Mouse (Mus musculus): ENCODE data around the gene Btn2a2. TPM values are rescaled to one million over a fixed set of nuclear protein-coding genes. Genes with fewer than 3 reads are reported as not detected.
"Not testable (repeated sequence)": the region's sequence is repeated elsewhere in the genome, so short reads cannot be mapped to it uniquely, and the experiment has no call there.

Btn2a2 gene
- 0.10 TPM in 1 of 2 replicates, not detected in the other for polyA plus RNA-seq (2014; fragmentation: Nextera tagmentation; extraction: Ambion mirVana)

DNA sequence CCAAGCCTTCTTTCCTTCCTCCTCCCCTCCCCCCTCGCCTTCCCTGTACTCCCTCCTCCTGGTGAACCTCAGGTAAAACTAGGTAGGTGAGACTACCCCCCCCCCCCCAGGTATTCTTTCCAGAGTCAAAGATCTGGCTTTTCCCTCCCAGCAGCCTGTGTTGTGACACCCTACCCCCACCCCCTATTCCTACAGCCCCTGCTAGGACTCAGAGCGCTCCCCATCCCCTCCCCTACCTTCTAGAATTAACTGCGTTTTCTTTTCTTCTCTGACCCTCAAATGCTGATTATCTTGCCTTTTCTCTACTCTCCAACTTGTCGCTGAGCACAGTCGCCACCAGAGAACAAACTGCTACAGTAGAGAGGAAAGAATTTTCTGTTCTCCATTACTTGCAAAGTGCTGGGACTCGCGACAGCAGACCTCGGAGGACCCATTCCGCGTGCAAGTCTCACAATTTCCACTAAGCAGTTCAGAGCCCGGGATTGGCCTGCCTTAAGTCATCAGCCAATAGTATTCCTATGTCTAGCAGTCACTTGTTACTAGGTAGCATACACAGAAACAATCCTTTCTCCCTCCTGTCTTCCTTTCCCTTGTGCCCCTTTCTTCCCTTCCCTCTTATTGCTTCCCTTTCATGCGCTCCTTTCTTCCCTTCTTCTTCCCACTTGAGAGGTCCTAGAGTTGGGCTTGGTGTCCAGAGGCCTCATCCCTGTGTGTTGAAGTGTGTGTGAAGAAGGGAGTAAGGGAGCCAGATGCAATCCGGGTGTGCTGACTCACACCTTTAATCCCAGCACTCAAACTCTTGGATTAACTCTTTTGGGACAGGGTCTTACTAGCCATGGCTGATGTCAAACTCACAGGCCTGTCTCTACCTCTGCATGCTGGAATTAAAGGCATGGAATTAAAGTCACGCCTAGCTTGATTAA lies at the start of gene Btn2a2:
Gene Btn2a2, minus strand, starts transcription at position 458 of the 923 bp plus-strand sequence.
- ATAC-seq (peak; percentile 98), DNase-seq (ENCODE audit: low spot score) (peak; percentile 94)
- H3K4me1 ChIP-seq (ENCODE audit: control insufficient read depth, insufficient read depth, low read length): peaks cover 6% of the 10 kb centered on the region; the same call in 1 of the 2 replicates
- WGBS: 7% methylated on average over 13 of the region's 14 CpGs
- H3K4me3 ChIP-seq (ENCODE audit: low read depth, low read length): peak within 1 kb of the TSS; percentile 20
- H3K4me2 ChIP-seq (ENCODE audit: low read length): peak within 1 kb of the TSS; percentile 56
- peak within 1 kb of the TSS; percentile 47; the same call in 1 of the 2 replicates for H3K9ac ChIP-seq (ENCODE audit: low read length)
- H3K27ac ChIP-seq (ENCODE audit: low read depth, low read length): no peak within 1 kb of the TSS
- H3K9me3 ChIP-seq (replicated peaks; ENCODE audit: control insufficient read depth, low read length): no peaks in the 10 kb centered on the region
- no peaks in the 10 kb centered on the region for H3K36me3 ChIP-seq (ENCODE audit: control insufficient read depth, insufficient read depth, low read length)
- H3K27me3 ChIP-seq (replicated peaks; ENCODE audit: control insufficient read depth, insufficient read depth, low read length): no peaks in the 10 kb centered on the region

DNA sequence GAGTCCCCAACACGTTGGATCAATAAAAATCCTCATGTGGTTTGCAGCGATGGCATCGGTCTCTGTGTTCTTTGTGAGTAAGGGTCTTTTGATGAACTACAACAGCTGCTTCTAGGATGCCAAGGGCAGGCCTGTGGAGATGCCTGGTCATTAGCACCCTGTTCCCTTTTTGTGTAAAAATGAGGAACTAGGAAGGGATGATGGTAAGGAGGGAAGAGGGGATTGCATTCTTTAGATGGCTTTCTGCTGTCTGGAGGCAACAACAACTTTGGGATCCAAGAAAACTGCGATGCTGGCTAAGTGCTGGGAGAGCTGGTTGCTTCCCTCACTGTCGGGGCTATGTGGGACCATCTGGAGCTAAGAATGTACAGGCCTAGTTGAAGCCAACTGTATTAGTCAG lies 49.6 kb upstream of the Btn2a2 start:
- 77% methylated on average over 5 of the region's 5 CpGs for WGBS
- H3K4me1 ChIP-seq (ENCODE audit: control insufficient read depth, insufficient read depth, low read length): peaks cover 10% of the 10 kb centered on the region; the same call in 1 of the 2 replicates
- H3K36me3 ChIP-seq (ENCODE audit: control insufficient read depth, insufficient read depth, low read length): no peaks in the 10 kb centered on the region
- no peaks in the 10 kb centered on the region for H3K27me3 ChIP-seq (replicated peaks; ENCODE audit: control insufficient read depth, insufficient read depth, low read length)
- no peak overlapping the region for H3K4me3 ChIP-seq (ENCODE audit: low read depth, low read length)
- H3K27ac ChIP-seq (ENCODE audit: low read depth, low read length): no peak overlapping the region
- DNase-seq (ENCODE audit: low spot score): no peak
- ATAC-seq: no peak
- no peak overlapping the region for H3K4me2 ChIP-seq (ENCODE audit: low read length)
- no peaks in the 10 kb centered on the region for H3K9me3 ChIP-seq (replicated peaks; ENCODE audit: control insufficient read depth, low read length)
- no peak overlapping the region for H3K9ac ChIP-seq (ENCODE audit: low read length)

DNA sequence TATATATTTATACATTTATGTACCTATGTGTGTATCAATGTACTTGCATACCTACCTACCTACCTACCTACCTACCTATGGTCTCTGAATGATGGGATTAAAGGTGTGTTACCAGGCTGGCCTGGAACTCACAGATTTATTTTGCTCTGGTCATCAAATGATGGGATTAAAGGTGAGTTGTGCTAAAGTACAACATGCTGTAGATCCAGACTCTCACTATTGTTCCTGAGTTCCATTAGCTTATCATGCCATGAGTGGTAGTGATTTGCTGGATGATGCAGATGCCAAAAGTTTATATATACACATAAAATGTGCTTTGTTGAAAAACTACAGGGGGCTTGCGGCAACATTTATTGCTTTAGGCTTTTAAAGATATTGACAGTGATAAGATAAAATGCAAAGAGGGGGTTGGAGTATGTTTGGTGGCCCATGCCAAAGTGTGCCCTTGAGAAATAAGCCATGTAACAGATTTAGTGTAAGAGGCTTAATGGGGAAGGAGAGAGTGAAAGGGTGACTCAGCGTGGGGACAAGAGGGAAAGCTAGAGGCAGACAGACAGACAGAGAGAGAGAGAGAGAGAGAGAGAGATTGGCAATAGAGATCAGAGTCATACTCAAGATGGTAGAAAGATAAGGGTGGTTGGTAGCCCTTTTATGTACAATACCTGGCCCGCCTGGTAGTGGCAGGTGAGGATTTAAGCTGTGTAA lies 48.5 kb upstream of the Btn2a2 start:
- DNase-seq (ENCODE audit: low spot score) (no peak), ATAC-seq (no peak)
- no peaks in the 10 kb centered on the region for H3K27me3 ChIP-seq (replicated peaks; ENCODE audit: control insufficient read depth, insufficient read depth, low read length)
- peak overlapping the region; percentile 59 for H3K4me2 ChIP-seq (ENCODE audit: low read length)
- 80% methylated on average over 3 of the region's 3 CpGs for WGBS
- H3K9me3 ChIP-seq (replicated peaks; ENCODE audit: control insufficient read depth, low read length): no peaks in the 10 kb centered on the region
- peak overlapping the region; percentile 6; the same call in 1 of the 2 replicates for H3K9ac ChIP-seq (ENCODE audit: low read length)
- no peak overlapping the region for H3K27ac ChIP-seq (ENCODE audit: low read depth, low read length)
- peak overlapping the region; percentile 43; the same call in 1 of the 2 replicates for H3K4me3 ChIP-seq (ENCODE audit: low read depth, low read length)
- no peaks in the 10 kb centered on the region for H3K36me3 ChIP-seq (ENCODE audit: control insufficient read depth, insufficient read depth, low read length)
- peaks cover 21% of the 10 kb centered on the region for H3K4me1 ChIP-seq (ENCODE audit: control insufficient read depth, insufficient read depth, low read length)

DNA sequence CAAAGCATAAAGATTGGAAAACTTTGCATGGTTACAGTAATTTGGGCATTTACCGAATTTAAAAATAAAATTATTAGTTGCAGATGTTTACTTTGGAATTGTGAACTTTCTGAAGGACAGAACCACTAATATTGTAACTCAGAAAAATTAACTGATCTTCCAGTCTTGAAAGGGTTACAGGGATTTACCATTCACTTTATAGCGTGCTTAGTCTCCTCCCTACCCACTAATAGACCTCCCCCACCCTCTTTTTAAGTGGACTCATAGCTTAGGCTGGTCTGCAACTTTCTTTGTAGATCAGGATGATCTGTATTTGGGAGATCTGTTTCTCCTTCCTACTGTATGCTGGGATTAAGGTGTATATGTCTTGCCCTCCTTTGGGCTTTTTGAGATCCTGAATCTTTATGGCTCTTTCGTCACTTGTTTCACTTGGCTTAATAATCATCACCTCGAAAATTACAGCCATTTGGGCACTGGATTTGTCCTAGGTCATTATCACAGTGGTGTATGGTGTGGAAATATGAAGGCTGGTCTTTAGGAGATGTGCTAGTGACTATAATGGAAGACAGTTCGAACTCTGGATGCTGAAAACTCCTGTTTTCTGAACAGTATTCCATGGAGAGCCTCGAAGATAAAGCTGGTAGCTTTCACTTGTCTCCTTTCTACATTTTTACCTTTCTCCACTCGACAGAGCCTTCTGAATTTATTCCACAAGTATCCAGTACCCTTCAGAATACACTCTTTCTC lies 47.6 kb upstream of the Btn2a2 start:
- H3K9ac ChIP-seq (ENCODE audit: low read length): peak overlapping the region; percentile 68
- no peak overlapping the region for H3K27ac ChIP-seq (ENCODE audit: low read depth, low read length)
- DNase-seq (ENCODE audit: low spot score) (no peak), ATAC-seq (no peak)
- H3K4me3 ChIP-seq (ENCODE audit: low read depth, low read length): peak overlapping the region; percentile 43
- no peaks in the 10 kb centered on the region for H3K9me3 ChIP-seq (replicated peaks; ENCODE audit: control insufficient read depth, low read length)
- 15% methylated on average over 7 of the region's 7 CpGs for WGBS
- no peaks in the 10 kb centered on the region for H3K27me3 ChIP-seq (replicated peaks; ENCODE audit: control insufficient read depth, insufficient read depth, low read length)
- no peaks in the 10 kb centered on the region for H3K36me3 ChIP-seq (ENCODE audit: control insufficient read depth, insufficient read depth, low read length)
- H3K4me2 ChIP-seq (ENCODE audit: low read length): peak overlapping the region; percentile 59
- peaks cover 23% of the 10 kb centered on the region for H3K4me1 ChIP-seq (ENCODE audit: control insufficient read depth, insufficient read depth, low read length)

DNA sequence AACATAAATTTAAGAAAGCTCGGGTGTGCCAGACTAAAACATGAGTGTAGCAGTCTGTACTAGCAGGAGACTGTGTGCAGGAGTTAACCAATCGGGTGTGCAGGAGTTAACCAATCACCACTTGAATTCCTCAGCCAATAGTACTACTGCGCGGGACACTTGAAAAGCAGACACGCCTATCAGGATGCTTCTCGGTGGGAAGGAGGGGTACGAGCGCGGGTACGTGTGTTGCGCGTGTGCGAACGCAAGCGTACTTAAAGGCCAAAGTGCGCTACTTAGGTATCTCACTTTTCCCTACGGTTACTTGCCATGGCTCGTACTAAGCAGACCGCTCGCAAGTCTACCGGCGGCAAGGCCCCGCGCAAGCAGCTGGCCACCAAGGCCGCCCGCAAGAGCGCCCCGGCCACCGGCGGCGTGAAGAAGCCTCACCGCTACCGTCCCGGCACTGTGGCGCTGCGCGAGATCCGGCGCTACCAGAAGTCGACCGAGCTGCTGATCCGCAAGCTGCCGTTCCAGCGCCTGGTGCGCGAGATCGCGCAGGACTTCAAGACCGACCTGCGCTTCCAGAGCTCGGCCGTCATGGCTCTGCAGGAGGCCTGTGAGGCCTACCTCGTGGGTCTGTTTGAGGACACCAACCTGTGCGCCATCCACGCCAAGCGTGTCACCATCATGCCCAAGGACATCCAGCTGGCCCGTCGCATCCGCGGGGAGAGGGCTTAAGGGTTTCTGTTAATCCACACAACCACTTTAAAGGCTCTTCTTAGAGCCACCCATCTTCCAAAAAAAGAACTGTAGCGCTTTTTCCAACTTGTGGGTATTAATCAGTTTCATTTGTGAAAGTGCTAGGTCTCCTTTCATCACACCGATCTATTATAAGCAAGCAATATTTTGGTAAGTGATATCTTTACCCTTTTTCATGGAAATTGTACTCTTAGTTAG lies 46.7 kb upstream of the Btn2a2 start, which contains the start of gene Hist1h3g:
Gene Hist1h3g, plus strand, starts transcription at position 286 of the 939 bp plus-strand sequence.
- H3K9me3 ChIP-seq (replicated peaks; ENCODE audit: control insufficient read depth, low read length); H3K36me3 ChIP-seq (ENCODE audit: control insufficient read depth, insufficient read depth, low read length); H3K27me3 ChIP-seq (replicated peaks; ENCODE audit: control insufficient read depth, insufficient read depth, low read length): not testable (repeated sequence)
- WGBS: 0% methylated on average over 35 of the region's 62 CpGs
- DNase-seq (ENCODE audit: low spot score) (peak; percentile 99), ATAC-seq (peak; percentile 87)
- peak within 1 kb of the TSS; percentile 68 for H3K9ac ChIP-seq (ENCODE audit: low read length)
- peaks cover 23% of the 10 kb centered on the region for H3K4me1 ChIP-seq (ENCODE audit: control insufficient read depth, insufficient read depth, low read length)
- peak within 1 kb of the TSS; percentile 43 for H3K4me3 ChIP-seq (ENCODE audit: low read depth, low read length)
- peak within 1 kb of the TSS; percentile 59 for H3K4me2 ChIP-seq (ENCODE audit: low read length)
- H3K27ac ChIP-seq (ENCODE audit: low read depth, low read length): peak within 1 kb of the TSS; percentile 95

DNA sequence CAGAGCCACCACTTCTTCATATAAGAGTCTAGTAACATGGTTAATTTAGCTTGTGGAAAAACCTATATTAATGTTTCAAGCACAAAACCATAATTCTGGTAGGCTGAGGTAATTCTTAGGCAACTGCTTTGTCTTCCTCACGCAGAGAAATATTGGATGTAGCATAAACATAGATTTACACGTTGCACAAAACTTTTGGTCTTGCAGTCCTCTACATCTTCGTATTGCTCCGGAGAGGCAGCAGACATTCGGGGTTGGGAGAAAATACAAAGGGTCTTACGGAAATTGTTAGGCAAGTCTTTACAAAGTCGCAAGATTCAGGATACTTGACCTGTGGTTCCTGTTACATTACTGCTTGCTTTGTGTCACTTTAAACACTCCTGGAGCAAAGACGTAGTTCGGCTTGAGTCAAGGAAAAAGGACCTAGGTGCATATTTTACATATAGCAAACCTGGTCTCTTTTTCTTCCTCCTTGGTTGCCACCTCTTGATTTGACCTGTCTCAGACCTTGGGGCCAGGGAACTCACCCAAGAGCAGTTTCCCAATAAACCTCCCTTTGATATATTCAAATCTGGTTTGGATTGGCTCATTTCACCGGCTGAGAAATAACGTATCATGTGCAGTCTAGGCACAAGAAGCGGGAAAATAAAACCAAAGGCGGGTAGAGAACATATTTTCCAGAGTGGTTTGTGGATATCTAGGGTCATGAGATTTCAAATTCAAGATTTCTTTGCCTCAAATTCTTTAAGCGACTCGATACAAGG lies 45.9 kb upstream of the Btn2a2 start:
- no peaks in the 10 kb centered on the region for H3K27me3 ChIP-seq (replicated peaks; ENCODE audit: control insufficient read depth, insufficient read depth, low read length)
- H3K9ac ChIP-seq (ENCODE audit: low read length): peak overlapping the region; percentile 60
- no peaks in the 10 kb centered on the region for H3K36me3 ChIP-seq (ENCODE audit: control insufficient read depth, insufficient read depth, low read length)
- ATAC-seq: no peak
- H3K4me3 ChIP-seq (ENCODE audit: low read depth, low read length): peak overlapping the region; percentile 43
- under 1% methylated on average over 15 of the region's 15 CpGs for WGBS
- H3K27ac ChIP-seq (ENCODE audit: low read depth, low read length): peak overlapping the region; percentile 95
- H3K9me3 ChIP-seq (replicated peaks; ENCODE audit: control insufficient read depth, low read length): no peaks in the 10 kb centered on the region
- peak overlapping the region; percentile 59 for H3K4me2 ChIP-seq (ENCODE audit: low read length)
- peaks cover 26% of the 10 kb centered on the region for H3K4me1 ChIP-seq (ENCODE audit: control insufficient read depth, insufficient read depth, low read length)
- DNase-seq (ENCODE audit: low spot score): no peak

DNA sequence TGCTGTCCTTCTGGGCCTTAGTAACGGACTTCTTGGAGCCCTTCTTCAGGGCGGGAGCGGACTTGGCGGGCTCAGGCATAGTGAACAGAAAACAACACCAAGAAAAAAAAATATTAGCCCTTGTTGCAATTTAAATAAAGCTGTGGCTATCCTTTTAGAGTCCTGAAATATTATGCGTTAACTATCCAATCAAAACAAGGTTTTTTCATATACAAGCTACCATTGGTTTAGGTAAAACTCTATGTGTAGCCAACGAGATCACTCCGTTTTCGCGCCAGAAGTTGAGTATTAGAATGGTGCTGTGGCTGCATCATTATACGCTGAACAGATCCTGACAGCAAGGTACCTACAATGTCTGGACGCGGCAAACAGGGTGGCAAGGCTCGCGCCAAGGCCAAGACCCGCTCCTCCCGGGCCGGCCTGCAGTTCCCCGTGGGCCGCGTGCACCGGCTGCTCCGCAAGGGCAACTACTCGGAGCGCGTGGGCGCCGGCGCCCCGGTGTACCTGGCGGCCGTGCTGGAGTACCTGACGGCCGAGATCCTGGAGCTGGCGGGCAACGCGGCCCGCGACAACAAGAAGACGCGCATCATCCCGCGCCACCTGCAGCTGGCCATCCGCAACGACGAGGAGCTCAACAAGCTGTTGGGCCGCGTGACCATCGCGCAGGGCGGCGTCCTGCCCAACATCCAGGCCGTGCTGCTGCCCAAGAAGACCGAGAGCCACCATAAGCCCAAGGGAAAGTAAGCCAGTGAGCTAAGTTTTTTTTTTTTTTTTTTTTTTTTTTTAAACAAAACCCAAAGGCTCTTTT lies 45.1 kb upstream of the Btn2a2 start, which contains the start of gene Hist1h2af:
Gene Hist1h2af, plus strand, starts transcription at position 347 of the 808 bp plus-strand sequence.
- DNase-seq (ENCODE audit: low spot score) (peak; percentile 98), ATAC-seq (peak; percentile 43)
- H3K9me3 ChIP-seq (replicated peaks; ENCODE audit: control insufficient read depth, low read length); H3K27me3 ChIP-seq (replicated peaks; ENCODE audit: control insufficient read depth, insufficient read depth, low read length); H3K36me3 ChIP-seq (ENCODE audit: control insufficient read depth, insufficient read depth, low read length): not testable (repeated sequence)
- Histone ChIP-seq H3K9ac (ENCODE audit: low read length) (peak within 1 kb of the TSS; percentile 78), H3K27ac (ENCODE audit: low read depth, low read length) (peak within 1 kb of the TSS; percentile 95), H3K4me2 (ENCODE audit: low read length) (peak within 1 kb of the TSS; percentile 59), H3K4me1 (ENCODE audit: control insufficient read depth, insufficient read depth, low read length) (peaks cover 29% of the 10 kb centered on the region), H3K4me3 (ENCODE audit: low read depth, low read length) (peak within 1 kb of the TSS; percentile 43)
- WGBS: under 1% methylated on average over 25 of the region's 53 CpGs
